Mouse (Mus musculus) intestine, embryonic 16.5 days (tissue): ENCODE measurements around the gene Sprr2f. TPM values are rescaled to one million over a fixed set of nuclear protein-coding genes. Genes with fewer than 3 reads are reported as not detected.

ENCODE experiments used
- ATAC-seq: fragments of 200-750 bp; cut with Nextera tagmentation; 2 replicates; pipeline ENCODE4 v1.8.0; 2017; ENCODE audit warnings: moderate TSS enrichment, moderate library complexity
- H3K27ac ChIP-seq: fragments of 300-500 bp; sonication (generic); 2 replicates; pipeline ENCODE4 v1.5.1; 2014; ENCODE audit warnings: mild to moderate bottlenecking, low read length
- H3K27me3 ChIP-seq: fragments of 300-500 bp; sonication (generic); replicated peaks from 2 replicates; pipeline ENCODE4 v1.6.1; 2014; ENCODE audit warnings: low read length, control low read depth, mixed read lengths; ENCODE audit not compliant: control insufficient read depth, insufficient read depth
- H3K36me3 ChIP-seq: fragments of 300-500 bp; sonication (generic); 2 replicates; pipeline ENCODE4 v1.6.1; 2014; ENCODE audit warnings: low read length, control low read depth; ENCODE audit not compliant: control insufficient read depth, insufficient read depth
- H3K4me1 ChIP-seq: fragments of 300-500 bp; sonication (generic); 2 replicates; pipeline ENCODE4 v1.6.1; 2014; ENCODE audit warnings: low read length, control low read depth, mixed read lengths; ENCODE audit not compliant: control insufficient read depth, insufficient read depth
- H3K4me2 ChIP-seq: fragments of 300-500 bp; sonication (generic); 2 replicates; pipeline ENCODE4 v1.6.1; 2014; ENCODE audit warnings: low read depth, low read length, control low read depth
- H3K4me3 ChIP-seq: fragments of 300-500 bp; sonication (generic); 2 replicates; pipeline ENCODE4 v1.5.1; 2014; ENCODE audit warnings: mild to moderate bottlenecking, low read length
- H3K9ac ChIP-seq: fragments of 300-500 bp; sonication (generic); 2 replicates; pipeline ENCODE4 v1.6.1; 2014; ENCODE audit warnings: low read depth, low read length
- H3K9me3 ChIP-seq: fragments of 300-500 bp; sonication (generic); 2 replicates; pipeline ENCODE4 v1.6.1; 2016; ENCODE audit warnings: low read length, control low read depth; ENCODE audit not compliant: control insufficient read depth
- WGBS: fragments of 180-500 bp; shearing (Covaris S2); extraction: QIAGEN DNeasy Blood & Tissue Kit; methylation state at CpG from one replicate; pipeline ENCODE4 v1.1.7; 2014; 5-methylcytosine and 5-hydroxymethylcytosine counted together
- polyA plus RNA-seq: library from polyadenylated mRNA; unstranded; fragments of >200 nt; fragmentation: Nextera tagmentation; extraction: Ambion mirVana; gene quantifications from 2 replicates; pipeline ENCODE4 v1.2.1, GENCODE M21; 2015

Gene Sprr2f
- polyA plus RNA-seq, 1 experiment from 2014 or later: not detected

- no peaks in the 10 kb centered on the region for H3K9me3 ChIP-seq
- WGBS: 95% methylated on average over 2 of the region's 2 CpGs
- H3K9ac ChIP-seq: no peak within 1 kb of the TSS
- H3K4me1 ChIP-seq: no peaks in the 10 kb centered on the region
- H3K27me3 ChIP-seq: no peaks in the 10 kb centered on the region
- no peak within 1 kb of the TSS for H3K27ac ChIP-seq
- H3K4me2 ChIP-seq: no peak within 1 kb of the TSS
- H3K36me3 ChIP-seq: no peaks in the 10 kb centered on the region
- no peak for ATAC-seq
- H3K4me3 ChIP-seq: no peak within 1 kb of the TSS
Observed at GRCm38 (mm10) chr3:92407691-92408090, 42.7 kb downstream of the Sprr2f start, which contains the start of gene Sprr2i. TSS of gene Sprr2i (plus strand) at chr3:92407991.

Other genes starting within 250 kb of the Sprr2f start
- not detected in 2 replicates for gene Prr9, start 241.2 kb upstream of the Sprr2f start, polyA plus RNA-seq
- not detected in 2 replicates for gene Lelp1, start 222.4 kb upstream of the Sprr2f start, polyA plus RNA-seq
- gene Sprr2a1, start 149.4 kb upstream of the Sprr2f start, polyA plus RNA-seq: 3.6 and 4.3 TPM in 2 replicates
- gene Sprr2a2, start 149.3 kb upstream of the Sprr2f start, polyA plus RNA-seq: 161 and 190 TPM in 2 replicates
- 15.2 and 18.4 TPM in 2 replicates for gene Sprr2a3, start 79.8 kb upstream of the Sprr2f start, polyA plus RNA-seq
- not detected in 2 replicates for gene Sprr2b, start 48.6 kb upstream of the Sprr2f start, polyA plus RNA-seq
- not detected in 2 replicates for gene Sprr2d, start 26.0 kb upstream of the Sprr2f start, polyA plus RNA-seq
- not detected in 2 replicates for gene Sprr2e, start 13.0 kb upstream of the Sprr2f start, polyA plus RNA-seq
- not detected in 2 replicates for gene Sprr2h, start 20.5 kb downstream of the Sprr2f start, polyA plus RNA-seq
- gene Sprr2i, start 42.8 kb downstream of the Sprr2f start, polyA plus RNA-seq: not detected in 2 replicates
- gene Sprr2j-ps, start 52.9 kb downstream of the Sprr2f start, polyA plus RNA-seq: not detected in 2 replicates
- gene Gm9774, start 64.2 kb downstream of the Sprr2f start, polyA plus RNA-seq: 5.4 and 6.0 TPM in 2 replicates
- gene Sprr2k, start 67.4 kb downstream of the Sprr2f start, polyA plus RNA-seq: not detected in 2 replicates
- gene Sprr1b, start 73.6 kb downstream of the Sprr2f start, polyA plus RNA-seq: 0.22 TPM in 1 of 2 replicates, not detected in the other
- not detected in 2 replicates for gene Sprr3, start 93.5 kb downstream of the Sprr2f start, polyA plus RNA-seq
- gene Sprr1a, start 120.7 kb downstream of the Sprr2f start, polyA plus RNA-seq: 0.34 and 1.0 TPM in 2 replicates
- gene Sprr4, start 135.3 kb downstream of the Sprr2f start, polyA plus RNA-seq: not detected in 2 replicates
- gene 2310046K23Rik, start 169.3 kb downstream of the Sprr2f start, polyA plus RNA-seq: not detected in 2 replicates
- gene Ivl, start 208.5 kb downstream of the Sprr2f start, polyA plus RNA-seq: 0.13 TPM in 1 of 2 replicates, not detected in the other
- gene Smcp, start 223.8 kb downstream of the Sprr2f start, polyA plus RNA-seq: 10.9 and 18.8 TPM in 2 replicates
- not detected in 2 replicates for gene 2210017I01Rik, start 242.3 kb downstream of the Sprr2f start, polyA plus RNA-seq